Mouse (Mus musculus) liver, embryonic 14.5 days (tissue): ENCODE results near the gene 3110001I22Rik. TPM values are rescaled to one million over a fixed set of nuclear protein-coding genes. Genes with fewer than 3 reads are reported as not detected.
A peak's percentile ranks its signal among the peaks of the same experiment; 100 is the strongest.
"Not testable (repeated sequence)": the region's sequence is repeated elsewhere in the genome, so short reads cannot be mapped to it uniquely, and the experiment has no call there.

Experiments used
- ATAC-seq: fragments of 200-750 bp; cut with Nextera tagmentation; 2 replicates; pipeline ENCODE4 v1.8.0; 2017; ENCODE audit warnings: moderate number of reproducible peaks, mild to moderate bottlenecking, moderate library complexity; ENCODE audit not compliant: insufficient read depth
- DNase-seq, 3 experiments: peaks; one replicate each; pipeline ENCODE4 v3.0.0-alpha.2; 2012 to 2013; ENCODE audit warnings: low read depth in 3 of 3, low spot score in 3 of 3
- H3K27ac ChIP-seq: fragments of 300-500 bp; sonication (generic); 2 replicates; pipeline ENCODE4 v1.5.1; 2014; ENCODE audit warnings: moderate library complexity, mild to moderate bottlenecking, control low read depth, inconsistent platforms
- H3K27me3 ChIP-seq: fragments of 300-500 bp; sonication (generic); 2 replicates; pipeline ENCODE4 v1.6.1; 2014; ENCODE audit warnings: mild to moderate bottlenecking, low read length, moderate library complexity; ENCODE audit not compliant: control insufficient read depth, insufficient read depth
- H3K36me3 ChIP-seq: fragments of 300-500 bp; sonication (generic); replicated peaks from 2 replicates; pipeline ENCODE4 v1.6.1; 2014; ENCODE audit warnings: low read depth; ENCODE audit not compliant: control insufficient read depth, insufficient read depth
- H3K4me1 ChIP-seq, 2 experiments: fragments of 200-500 bp in 1 of 2; fragments of 300-500 bp in 1 of 2; sonication (generic) in 1 of 2; replicated peaks; 2 replicates each; pipeline ENCODE4 v1.6.1; 2012 to 2014; ENCODE audit warnings: antibody characterized with exemption in 1 of 2, inconsistent platforms in 1 of 2, low read length in 1 of 2; ENCODE audit not compliant: control insufficient read depth in 2 of 2, insufficient read depth in 2 of 2
- H3K4me2 ChIP-seq: fragments of 300-500 bp; sonication (generic); 2 replicates; pipeline ENCODE4 v1.6.1; 2014; ENCODE audit warnings: low read depth, mild to moderate bottlenecking, control low read depth, moderate library complexity
- H3K4me3 ChIP-seq, 2 experiments: fragments of 200-500 bp in 1 of 2; fragments of 300-500 bp in 1 of 2; sonication (generic) in 1 of 2; 2 replicates each; pipeline ENCODE4 v1.5.1; 2012 to 2014; ENCODE audit warnings: low read depth in 2 of 2, low read length in 2 of 2, mild to moderate bottlenecking in 2 of 2, control low read depth in 1 of 2, inconsistent platforms in 1 of 2, moderate library complexity in 1 of 2; ENCODE audit not compliant: insufficient read depth in 1 of 2
- H3K9ac ChIP-seq: fragments of 300-500 bp; sonication (generic); replicated peaks from 2 replicates; pipeline ENCODE4 v1.6.1; 2014; ENCODE audit warnings: mild to moderate bottlenecking, control low read depth, moderate library complexity
- H3K9me3 ChIP-seq: fragments of 300-500 bp; sonication (generic); 2 replicates; pipeline ENCODE4 v1.6.1; 2016; ENCODE audit warnings: low read length, mixed read lengths; ENCODE audit not compliant: control insufficient read depth
- CTCF ChIP-seq: IDR thresholded peaks from 2 replicates; pipeline ENCODE4 v1.5.1; 2016; ENCODE audit warnings: antibody characterized with exemption, low read depth, control low read depth
- EP300 ChIP-seq: IDR thresholded peaks from 2 replicates; pipeline ENCODE4 v1.6.1; 2016; ENCODE audit warnings: antibody characterized with exemption, low read depth
- WGBS: fragments of 180-500 bp; shearing (Covaris S2); extraction: QIAGEN DNeasy Blood & Tissue Kit; methylation state at CpG from one replicate; pipeline ENCODE4 v1.1.7; 2014; ENCODE audit not compliant: insufficient replicate concordance; 5-methylcytosine and 5-hydroxymethylcytosine counted together
- polyA plus RNA-seq, 2 experiments: library from polyadenylated mRNA; depleted of rRNA in 1 of 2; stranded (reverse) in 1 of 2; unstranded in 1 of 2; fragments of >200 nt; fragmentation: Nextera tagmentation in 1 of 2; extraction: Ambion mirVana in 1 of 2; gene quantifications; 2 replicates each; pipeline versions ENCODE4 v1.2.1 to v1.2.3; 2012 to 2014

The 3110001I22Rik gene
- polyA plus RNA-seq, 2 experiments: 1.7 to 2.2 TPM

DNA sequence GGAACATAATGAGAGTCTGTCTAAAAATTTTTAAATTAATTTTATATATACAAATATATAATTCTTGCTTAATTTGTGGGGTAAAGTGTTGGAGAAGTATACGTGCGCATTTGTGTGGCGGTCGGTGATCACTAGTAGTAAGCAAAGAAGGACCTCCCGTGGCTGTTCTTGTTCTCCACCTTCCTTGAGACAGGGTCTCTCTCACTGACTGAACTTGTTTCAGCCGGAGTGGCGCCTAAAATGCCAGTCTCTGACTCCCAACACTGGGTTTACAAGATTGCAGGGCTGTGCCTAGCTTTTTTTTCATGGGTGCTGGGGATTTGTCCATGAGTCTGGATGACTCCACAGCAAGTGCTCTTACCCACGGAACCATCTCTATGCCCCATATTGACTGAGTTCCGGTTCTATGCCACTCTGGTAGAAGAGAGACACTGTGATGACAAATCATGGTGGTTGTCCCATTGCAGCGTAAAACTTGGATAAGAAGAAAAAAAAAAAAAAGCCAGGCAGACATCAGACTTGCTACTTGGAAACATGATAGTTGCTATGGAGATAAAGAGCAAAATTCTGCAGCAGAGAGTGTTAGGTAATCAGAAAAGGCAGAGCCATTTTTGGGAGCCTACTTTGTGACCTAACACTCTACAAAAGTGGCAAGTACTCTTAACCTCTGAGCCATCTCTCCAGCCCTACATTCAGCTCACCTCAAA is 3.2 kb upstream of the 3110001I22Rik start:
- peaks cover 7% of the 10 kb centered on the region for H3K36me3 ChIP-seq
- peak overlapping the region in 1 of 2 experiments; percentile 92; a peak in 3 of 4 replicates for H3K4me3 ChIP-seq
- TF ChIP-seq CTCF: no peak
- no peak for TF ChIP-seq EP300
- 56% methylated on average over 10 of the region's 10 CpGs for WGBS
- H3K9ac ChIP-seq: peak overlapping the region; percentile 84; the same call in 1 of the 2 replicates
- H3K27ac ChIP-seq: peak overlapping the region; percentile 71
- ATAC-seq (no peak), DNase-seq (peak; percentile 54 to 72 (median 59))
- H3K9me3 ChIP-seq: no peaks in the 10 kb centered on the region
- peak overlapping the region; percentile 96 for H3K4me2 ChIP-seq
- H3K4me1 ChIP-seq: peaks cover 22 to 29% of the 10 kb centered on the region in 2 experiments
- no peaks in the 10 kb centered on the region for H3K27me3 ChIP-seq

DNA sequence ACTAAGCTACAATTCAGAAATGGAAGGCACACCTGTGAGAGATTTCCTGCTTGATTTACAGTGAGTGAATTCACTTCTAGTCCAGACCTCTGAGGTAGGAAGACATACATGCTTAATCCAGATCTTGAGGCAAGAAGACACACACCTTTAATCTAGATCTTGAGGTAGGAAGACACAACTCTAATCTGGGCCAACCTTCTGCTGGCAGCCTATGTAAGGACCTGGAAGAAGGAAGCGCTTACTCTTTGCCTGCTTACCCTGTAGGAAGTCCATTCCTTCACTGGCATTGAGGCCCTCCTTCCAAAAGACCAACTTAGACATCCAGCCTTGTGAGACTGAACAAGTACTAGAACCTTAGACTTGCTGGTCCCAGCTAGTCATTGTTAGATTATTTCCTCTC is 2.4 kb upstream of the 3110001I22Rik start:
- no peak overlapping the region for H3K9ac ChIP-seq
- peaks cover 6% of the 10 kb centered on the region for H3K36me3 ChIP-seq
- no peak for TF ChIP-seq CTCF
- no peak for TF ChIP-seq EP300
- ATAC-seq: no peak
- no peak overlapping the region; the same call in 1 of the 2 replicates for H3K4me2 ChIP-seq
- H3K9me3 ChIP-seq: no peaks in the 10 kb centered on the region
- peak overlapping the region; percentile 17; the same call in 1 of the 2 replicates for H3K27ac ChIP-seq
- H3K27me3 ChIP-seq: no peaks in the 10 kb centered on the region
- no peak overlapping the region for H3K4me3 ChIP-seq
- no peak for DNase-seq
- WGBS: 84% methylated on average over 1 of the region's 1 CpGs
- peaks cover 22 to 29% of the 10 kb centered on the region in 2 experiments for H3K4me1 ChIP-seq

DNA sequence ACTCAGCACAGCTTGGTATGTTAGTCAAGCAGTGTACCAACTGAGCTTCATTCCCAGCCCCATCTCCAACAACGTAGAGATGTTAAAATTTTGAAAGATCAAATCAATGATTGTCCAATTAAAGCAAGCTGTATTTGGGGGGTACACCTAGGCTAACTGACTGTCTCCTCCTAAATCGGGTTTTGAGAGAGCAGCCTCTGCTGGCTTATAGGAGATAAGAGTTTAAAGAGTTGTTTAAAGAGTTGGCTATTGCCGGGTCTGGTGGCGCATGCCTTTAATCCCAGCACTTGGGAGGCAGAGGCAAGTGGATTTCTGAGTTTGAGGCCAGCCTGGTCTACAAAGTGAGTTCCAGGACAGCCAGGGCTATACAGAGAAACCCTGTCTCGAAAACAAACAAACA is 833 bp upstream of the 3110001I22Rik start:
- not testable (repeated sequence) for H3K27me3 ChIP-seq, H3K9me3 ChIP-seq, H3K36me3 ChIP-seq, DNase-seq, ATAC-seq, H3K9ac ChIP-seq
- WGBS: 39% methylated on average over 5 of the region's 5 CpGs
- Histone ChIP-seq H3K27ac (peak overlapping the region; percentile 85; the same call in 1 of the 2 replicates), H3K4me1 (peaks cover 22 to 29% of the 10 kb centered on the region in 2 experiments), H3K4me3 (peak overlapping the region in 1 of 2 experiments; percentile 79; a peak in 2 of 4 replicates), H3K4me2 (peak overlapping the region; percentile 88)

DNA sequence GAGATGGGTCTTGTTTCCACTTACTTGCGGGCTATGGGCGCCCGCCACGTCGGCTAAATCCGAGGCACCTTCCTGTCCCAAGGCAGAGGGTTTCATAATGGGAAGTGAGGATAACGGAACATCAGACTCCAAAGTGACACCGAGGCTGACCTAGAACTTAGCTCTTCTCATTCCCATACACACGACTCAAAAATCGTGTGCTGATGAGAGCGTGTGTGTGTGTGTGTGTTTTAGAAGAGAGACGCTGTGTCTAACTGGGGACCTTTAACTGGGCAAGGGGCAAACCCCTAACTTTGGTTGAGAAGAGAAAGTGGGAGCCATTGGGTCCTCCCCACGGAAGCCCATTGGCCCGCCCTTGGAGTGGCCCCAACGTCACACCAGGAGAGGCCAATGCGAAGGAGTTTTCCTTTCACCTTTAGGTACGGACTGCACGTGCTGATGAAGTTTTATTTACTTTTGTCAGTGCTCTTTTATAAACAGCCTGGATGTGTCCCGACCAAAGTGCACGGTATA is 713 bp downstream of the 3110001I22Rik start:
- Histone ChIP-seq H3K27ac (peak overlapping the region; percentile 85), H3K4me3 (peak overlapping the region; percentile 79 to 96), H3K36me3 (peaks cover 6% of the 10 kb centered on the region), H3K9ac (peak overlapping the region; percentile 83), H3K27me3 (no peaks in the 10 kb centered on the region), H3K4me1 (peaks cover 18 to 24% of the 10 kb centered on the region in 2 experiments), H3K4me2 (peak overlapping the region; percentile 88), H3K9me3 (no peaks in the 10 kb centered on the region)
- under 1% methylated on average over 20 of the region's 20 CpGs for WGBS
- TF ChIP-seq CTCF: no peak
- TF ChIP-seq EP300: no peak
- peak; percentile 60 for ATAC-seq
- DNase-seq: peak; percentile 68 to 75 (median 71)

- no peak overlapping the region for H3K9ac ChIP-seq
- 66% methylated on average over 5 of the region's 5 CpGs for WGBS
Observed at GRCm38 (mm10) chr16:13673114-13673513, 1.4 kb downstream of the 3110001I22Rik start.

More at GRCm38 (mm10) chr16:13673114-13673513, 1.4 kb downstream of the 3110001I22Rik start:
- no peak for TF ChIP-seq EP300
- no peak for TF ChIP-seq CTCF
- no peaks in the 10 kb centered on the region for H3K27me3 ChIP-seq
- H3K4me2 ChIP-seq: peak overlapping the region; percentile 88
- peak overlapping the region in 1 of 2 experiments; percentile 79; a peak in 2 of 4 replicates for H3K4me3 ChIP-seq
- DNase-seq: no peak
- H3K4me1 ChIP-seq: peaks cover 16 to 24% of the 10 kb centered on the region in 2 experiments
- H3K9me3 ChIP-seq: no peaks in the 10 kb centered on the region
- ATAC-seq: no peak
- H3K36me3 ChIP-seq: peaks cover 10% of the 10 kb centered on the region
- no peak overlapping the region for H3K27ac ChIP-seq
